Mouse (Mus musculus): ENCODE data around the gene Olfr1408. TPM values are rescaled to one million over a fixed set of nuclear protein-coding genes. Genes with fewer than 3 reads are reported as not detected.

The Olfr1408 gene
- 0.12 and 0.29 TPM in 2 replicates for polyA plus RNA-seq (2015; fragmentation: Nextera tagmentation; extraction: Ambion mirVana)

DNA sequence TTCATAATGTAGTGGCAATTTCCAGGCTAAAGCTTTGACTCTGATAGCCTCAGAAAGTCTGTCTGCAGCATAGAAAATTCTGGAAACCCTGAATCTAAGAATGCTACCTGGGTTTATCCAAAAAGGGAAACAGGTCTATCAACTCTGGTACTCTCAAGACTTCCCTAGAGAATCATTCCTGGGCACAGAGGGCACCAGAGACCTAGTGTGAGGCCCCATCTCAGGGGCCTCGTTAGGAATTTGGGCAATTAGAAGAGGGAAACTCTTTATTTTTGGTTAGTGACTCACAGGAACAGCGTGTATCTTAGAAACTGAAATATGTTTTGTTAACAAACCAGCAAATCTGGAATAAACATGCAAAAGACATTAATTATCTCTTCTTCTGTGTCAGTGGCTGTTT, at the start of gene Olfr1408:
TSS of gene Olfr1408 (minus strand) at position 101 of the 400 bp plus-strand sequence.
- no peaks in the 10 kb centered on the region for H3K9me3 ChIP-seq (replicated peaks)
- WGBS = 68% methylated on average over 2 of the region's 2 CpGs
- no peak within 1 kb of the TSS for H3K27ac ChIP-seq (replicated peaks)
- no peak within 1 kb of the TSS for H3K4me3 ChIP-seq (replicated peaks)
- no peaks in the 10 kb centered on the region for H3K4me1 ChIP-seq
- no peaks in the 10 kb centered on the region for H3K36me3 ChIP-seq
- ATAC-seq (ENCODE audit: insufficient number of reproducible peaks, low FRiP score, low TSS enrichment, low read depth) = no peak
- H3K27me3 ChIP-seq = no peaks in the 10 kb centered on the region
- no peak within 1 kb of the TSS for H3K4me2 ChIP-seq (replicated peaks)
- H3K9ac ChIP-seq = no peak within 1 kb of the TSS

DNA sequence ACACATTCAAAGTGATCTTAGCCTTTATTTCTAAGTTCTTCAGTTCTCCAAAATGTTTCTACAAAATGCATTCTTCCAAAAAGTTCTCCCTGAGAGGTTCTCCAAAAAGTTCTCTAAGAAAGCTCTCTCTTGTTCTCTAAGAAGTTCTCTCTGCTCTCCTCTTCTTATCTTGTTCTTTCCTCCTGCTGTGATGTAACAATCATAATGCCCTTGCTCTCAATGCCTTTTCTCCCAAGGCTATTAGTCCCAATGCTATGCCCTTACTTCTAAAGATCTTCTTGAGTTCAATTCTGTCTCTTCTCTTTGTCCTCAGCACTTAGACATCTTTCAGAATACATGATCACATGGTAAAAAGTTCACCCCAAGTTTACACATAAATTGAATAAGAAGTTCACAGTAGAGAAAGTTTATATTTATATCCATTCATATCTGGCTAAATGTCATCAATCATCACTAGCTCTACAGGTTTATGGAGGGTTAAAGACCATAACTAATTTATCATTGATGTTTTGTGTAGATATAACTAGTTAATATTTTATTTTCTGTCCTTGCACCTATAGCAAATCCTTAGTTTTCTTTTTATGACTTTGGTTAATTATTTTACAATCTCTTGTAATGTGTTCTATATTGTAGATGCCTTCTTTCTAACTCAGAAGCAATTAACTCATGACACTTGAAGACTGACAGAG, 37.1 kb upstream of the Olfr1408 start:
- no peaks in the 10 kb centered on the region for H3K36me3 ChIP-seq
- ATAC-seq (ENCODE audit: insufficient number of reproducible peaks, low FRiP score, low TSS enrichment, low read depth) = no peak
- no peaks in the 10 kb centered on the region for H3K4me1 ChIP-seq
- H3K4me2 ChIP-seq (replicated peaks) = no peak overlapping the region
- H3K9me3 ChIP-seq (replicated peaks) = no peaks in the 10 kb centered on the region
- H3K9ac ChIP-seq = no peak overlapping the region
- H3K27me3 ChIP-seq = no peaks in the 10 kb centered on the region
- H3K27ac ChIP-seq (replicated peaks) = no peak overlapping the region
- no peak overlapping the region for H3K4me3 ChIP-seq (replicated peaks)

Other genes with a start within 250 kb of the Olfr1408 start
- not detected in 2 replicates for gene Apcs, start 242.3 kb downstream of the Olfr1408 start, polyA plus RNA-seq (2015; fragmentation: Nextera tagmentation; extraction: Ambion mirVana)
- 0.20 TPM in 1 of 2 replicates, not detected in the other for gene Olfr16, start 187.0 kb downstream of the Olfr1408 start, polyA plus RNA-seq (2015; fragmentation: Nextera tagmentation; extraction: Ambion mirVana)
- 0.16 and 0.17 TPM in 2 replicates for gene Olfr1406, start 53.3 kb upstream of the Olfr1408 start, polyA plus RNA-seq (2015; fragmentation: Nextera tagmentation; extraction: Ambion mirVana)
- not detected in 2 replicates for gene Olfr218, start 60.4 kb upstream of the Olfr1408 start, polyA plus RNA-seq (2015; fragmentation: Nextera tagmentation; extraction: Ambion mirVana)
- 0.17 and 0.24 TPM in 2 replicates for gene Olfr1404, start 75.0 kb upstream of the Olfr1408 start, polyA plus RNA-seq (2015; fragmentation: Nextera tagmentation; extraction: Ambion mirVana)
- 0.39 TPM in 1 of 2 replicates, not detected in the other for gene Fcer1a, start 89.8 kb upstream of the Olfr1408 start, polyA plus RNA-seq (2015; fragmentation: Nextera tagmentation; extraction: Ambion mirVana)
- 0.05 TPM in 1 of 2 replicates, not detected in the other for gene Olfr418, start 128.6 kb upstream of the Olfr1408 start, polyA plus RNA-seq (2015; fragmentation: Nextera tagmentation; extraction: Ambion mirVana)
- not detected in 2 replicates for gene Mptx2, start 140.4 kb upstream of the Olfr1408 start, polyA plus RNA-seq (2015; fragmentation: Nextera tagmentation; extraction: Ambion mirVana)
- gene Ackr1, start 196.4 kb upstream of the Olfr1408 start, polyA plus RNA-seq (2015; fragmentation: Nextera tagmentation; extraction: Ambion mirVana) = 2.3 TPM in 2 replicates
- gene Aim2, start 213.5 kb upstream of the Olfr1408 start, polyA plus RNA-seq (2015; fragmentation: Nextera tagmentation; extraction: Ambion mirVana) = 2.1 and 2.5 TPM in 2 replicates
- gene Cadm3, start 230.3 kb upstream of the Olfr1408 start, polyA plus RNA-seq (2015; fragmentation: Nextera tagmentation; extraction: Ambion mirVana) = 5.5 and 6.2 TPM in 2 replicates